Mouse (Mus musculus): Measurements from ENCODE around the gene Pde4d.

Gene Pde4d

GRCm38 (mm10) chr13:109921336-109922038 lies 1471.7 kb downstream of the Pde4d start:
- CTCF ChIA-PET = interaction anchor here (0.6 to 2.4 kb wide), 25 partner anchors 7 to 146 kb away, joined by 3 to 22 read pairs (median 4); no protein-coding TSS in a partner anchor
- POLR2A ChIA-PET = interaction anchor here in 3 of 4 experiments (0.9 to 2.8 kb wide), 4 partner anchors 96 to 118 kb away, joined by 3 to 26 read pairs (median 4); no protein-coding TSS in a partner anchor

- ChIA-PET CTCF (interaction anchor here (0.6 to 2.4 kb wide), 27 partner anchors 8 to 147 kb away, joined by 3 to 22 read pairs (median 4); no protein-coding TSS in a partner anchor), POLR2A (interaction anchor here in 3 of 4 experiments (0.7 to 2.8 kb wide), 7 partner anchors 95 to 142 kb away, joined by 3 to 26 read pairs (median 3); no protein-coding TSS in a partner anchor)
These were observed 1472.5 kb downstream of the Pde4d start for GRCm38 (mm10) chr13:109922228-109922627.

GRCm38 (mm10) chr13:109922782-109923181 lies 1473.0 kb downstream of the Pde4d start:
- ChIA-PET CTCF (interaction anchor here (0.6 to 2.4 kb wide), 24 partner anchors 11 to 146 kb away, joined by 3 to 22 read pairs (median 4); no protein-coding TSS in a partner anchor), POLR2A (interaction anchor here in 3 of 4 experiments (0.7 to 2.8 kb wide), 7 partner anchors 95 to 142 kb away, joined by 3 to 26 read pairs (median 3); no protein-coding TSS in a partner anchor)

GRCm38 (mm10) chr13:109924771-109925170 lies 1475.0 kb downstream of the Pde4d start:
- ChIA-PET POLR2A (interaction anchor here in 2 of 4 experiments (0.7 to 1.3 kb wide), 2 partner anchors 9 to 97 kb away, joined by 3 read pairs; no protein-coding TSS in a partner anchor), CTCF (interaction anchor here in 1 of 4 experiments (1.0 kb wide), 1 partner anchor 116 kb away, joined by 3 read pairs; no protein-coding TSS in a partner anchor)

GRCm38 (mm10) chr13:109926277-109926920 lies 1476.7 kb downstream of the Pde4d start:
- CTCF ChIA-PET = interaction anchor here in 1 of 4 experiments (0.6 kb wide), 1 partner anchor 104 kb away, joined by 3 read pairs; no protein-coding TSS in a partner anchor
- POLR2A ChIA-PET = interaction anchor here in 1 of 4 experiments (1.6 kb wide), 1 partner anchor 92 kb away, joined by 4 read pairs; no protein-coding TSS in a partner anchor

- CTCF ChIA-PET = no interaction called here
- POLR2A ChIA-PET = interaction anchor here in 2 of 4 experiments (0.8 to 1.6 kb wide), 2 partner anchors 17 to 91 kb away, joined by 3 to 4 read pairs; no protein-coding TSS in a partner anchor
These were observed 1478.0 kb downstream of the Pde4d start for GRCm38 (mm10) chr13:109927782-109928181.

- ChIA-PET CTCF (interaction anchor here in 1 of 4 experiments (0.6 kb wide), 1 partner anchor 29 kb away, joined by 5 read pairs; no protein-coding TSS in a partner anchor), POLR2A (no interaction called here)
These were observed 1482.9 kb downstream of the Pde4d start for GRCm38 (mm10) chr13:109932688-109933087.

- ChIA-PET CTCF (no interaction called here), POLR2A (no interaction called here)
These were observed 1483.8 kb downstream of the Pde4d start for GRCm38 (mm10) chr13:109933554-109933953.

GRCm38 (mm10) chr13:109936866-109937265 lies 1487.1 kb downstream of the Pde4d start:
- ChIA-PET CTCF (interaction anchor here in 1 of 4 experiments (0.8 kb wide), 1 partner anchor 15 kb away, joined by 3 read pairs; no protein-coding TSS in a partner anchor), POLR2A (no interaction called here)

- CTCF ChIA-PET = interaction anchor here in 2 of 4 experiments (0.6 to 0.7 kb wide), 2 partner anchors 78 to 261 kb away, joined by 3 read pairs; no protein-coding TSS in a partner anchor
- POLR2A ChIA-PET = interaction anchor here in 3 of 4 experiments (0.5 to 1.0 kb wide), 6 partner anchors 17 to 1611 kb away, joined by 3 to 4 read pairs (median 4); no protein-coding TSS in a partner anchor
These were observed 1495.2 kb downstream of the Pde4d start for GRCm38 (mm10) chr13:109944822-109945551.

GRCm38 (mm10) chr13:109951466-109951865 lies 1501.7 kb downstream of the Pde4d start:
- CTCF ChIA-PET = interaction anchor here in 1 of 4 experiments (0.6 kb wide), 1 partner anchor 87 kb away, joined by 3 read pairs; no protein-coding TSS in a partner anchor
- POLR2A ChIA-PET = interaction anchor here in 3 of 4 experiments (0.6 to 1.4 kb wide), 5 partner anchors 10 to 705 kb away, joined by 3 to 4 read pairs (median 3); no protein-coding TSS in a partner anchor

GRCm38 (mm10) chr13:109954189-109954588 lies 1504.4 kb downstream of the Pde4d start:
- POLR2A ChIA-PET = no interaction called here
- CTCF ChIA-PET = interaction anchor here in 1 of 4 experiments (0.5 kb wide), 1 partner anchor 86 kb away, joined by 3 read pairs; no protein-coding TSS in a partner anchor

GRCm38 (mm10) chr13:109957953-109958352 lies 1508.2 kb downstream of the Pde4d start:
- CTCF ChIA-PET = no interaction called here
- POLR2A ChIA-PET = no interaction called here

GRCm38 (mm10) chr13:109982821-109983443 lies 1533.2 kb downstream of the Pde4d start:
- POLR2A ChIA-PET = interaction anchor here in 1 of 4 experiments (1.3 kb wide), 1 partner anchor 11 kb away, joined by 3 read pairs; no protein-coding TSS in a partner anchor
- CTCF ChIA-PET = no interaction called here

GRCm38 (mm10) chr13:109985411-109985810 lies 1535.7 kb downstream of the Pde4d start:
- POLR2A ChIA-PET = interaction anchor here in 2 of 4 experiments (0.8 to 2.4 kb wide), 2 partner anchors 33 to 34 kb away, joined by 3 to 5 read pairs; no protein-coding TSS in a partner anchor
- CTCF ChIA-PET = interaction anchor here in 1 of 4 experiments (0.8 kb wide), 1 partner anchor 34 kb away, joined by 3 read pairs; no protein-coding TSS in a partner anchor

- CTCF ChIA-PET = no interaction called here
- POLR2A ChIA-PET = interaction anchor here in 3 of 4 experiments (0.6 to 2.4 kb wide), 4 partner anchors 32 to 45 kb away, joined by 3 to 5 read pairs (median 3); no protein-coding TSS in a partner anchor
These were observed 1536.1 kb downstream of the Pde4d start for GRCm38 (mm10) chr13:109985892-109986291.

- POLR2A ChIA-PET = interaction anchor here in 1 of 4 experiments (1.1 kb wide), 1 partner anchor 27 kb away, joined by 3 read pairs; no protein-coding TSS in a partner anchor
These were observed 1543.2 kb downstream of the Pde4d start for GRCm38 (mm10) chr13:109992775-109993505.

More at GRCm38 (mm10) chr13:109992775-109993505, 1543.2 kb downstream of the Pde4d start:
- CTCF ChIA-PET = no interaction called here
